Mouse (Mus musculus) thymus, adult 2 months (tissue): ENCODE results near the gene Cyp1a2. TPM values are rescaled to one million over a fixed set of nuclear protein-coding genes. Genes with fewer than 3 reads are reported as not detected.

Source experiments
- DNase-seq: peaks from one replicate; pipeline ENCODE4 v3.0.0; 2021
- H3K27ac ChIP-seq: fragments of 200-500 bp; 2 replicates; pipeline ENCODE4 v1.5.1; 2012; ENCODE audit warnings: low read length, control low read depth; ENCODE audit not compliant: control insufficient read depth, insufficient read depth
- H3K27me3 ChIP-seq: fragments of 200-500 bp; 2 replicates; pipeline ENCODE4 v1.6.1; 2012; ENCODE audit warnings: mild to moderate bottlenecking, low read length, moderate library complexity, mixed read lengths; ENCODE audit not compliant: control insufficient read depth, insufficient read depth
- H3K36me3 ChIP-seq: fragments of 200-500 bp; 2 replicates; pipeline ENCODE4 v1.6.1; 2012; ENCODE audit warnings: mild to moderate bottlenecking, low read length, moderate library complexity; ENCODE audit not compliant: control insufficient read depth, insufficient read depth
- H3K4me1 ChIP-seq: fragments of 200-500 bp; replicated peaks from 2 replicates; pipeline ENCODE4 v1.6.1; 2012; ENCODE audit warnings: low read length; ENCODE audit not compliant: control insufficient read depth, insufficient read depth
- H3K4me3 ChIP-seq: fragments of 200-500 bp; 2 replicates; pipeline ENCODE4 v1.5.1; 2012; ENCODE audit warnings: mild to moderate bottlenecking, low read length, control low read depth, moderate library complexity; ENCODE audit not compliant: control insufficient read depth, insufficient read depth
- CTCF ChIP-seq: fragments of 200-500 bp; IDR thresholded peaks from 2 replicates; pipeline ENCODE4 v1.5.1; 2012; ENCODE audit warnings: mild to moderate bottlenecking, control low read depth, low read length, moderate library complexity, borderline replicate concordance; ENCODE audit not compliant: control insufficient read depth, poor library complexity, insufficient read depth; ENCODE audit errors: extremely low read depth
- POLR2A ChIP-seq: fragments of 200-500 bp; IDR thresholded peaks from 2 replicates; pipeline ENCODE4 v1.6.1; 2012; ENCODE audit warnings: mild to moderate bottlenecking, low read length, control low read depth, moderate library complexity; ENCODE audit not compliant: control insufficient read depth, poor library complexity, insufficient read depth; ENCODE audit errors: extremely low read depth
- WGBS: fragments of 180-500 bp; shearing (Covaris S2); methylation state at CpG from one replicate; pipeline ENCODE4 v1.1.7; 2018; 5-methylcytosine and 5-hydroxymethylcytosine counted together
- polyA plus RNA-seq: library from polyadenylated mRNA; depleted of rRNA; stranded (reverse); fragments of >200 nt; gene quantifications from 2 replicates; pipeline ENCODE4 v1.2.3, GENCODE M21; 2012

The Cyp1a2 gene
- polyA plus RNA-seq, 1 experiment: 1.1 TPM

DNA sequence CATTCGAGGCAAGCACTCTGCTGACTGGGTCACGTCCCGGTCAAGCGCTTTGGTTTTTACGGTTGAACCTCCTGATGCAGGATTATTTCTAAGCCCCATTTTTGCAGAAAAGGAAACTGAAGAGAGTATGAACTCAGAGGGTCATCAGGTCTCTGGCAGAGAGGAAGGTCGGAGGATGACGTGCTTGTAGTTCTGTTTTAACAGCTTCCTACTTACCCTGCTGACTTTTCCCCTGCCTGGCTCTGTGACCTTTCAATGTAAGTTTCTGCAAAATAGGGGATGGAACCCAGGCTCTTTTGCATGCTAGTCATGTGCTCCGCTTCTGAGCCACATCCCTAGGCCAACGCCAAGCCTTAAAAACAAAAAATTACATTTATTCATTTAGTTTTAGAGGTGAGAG, 31.2 kb downstream of the Cyp1a2 start:
- peaks cover 63% of the 10 kb centered on the region for H3K4me1 ChIP-seq
- no peaks in the 10 kb centered on the region for H3K27me3 ChIP-seq
- no peak for DNase-seq
- no peaks in the 10 kb centered on the region for H3K36me3 ChIP-seq
- no peak for TF ChIP-seq POLR2A
- no peak for TF ChIP-seq CTCF
- 57% methylated on average over 9 of the region's 9 CpGs for whole genome bisulfite sequencing
- peak overlapping the region; percentile 83 for H3K27ac ChIP-seq
- H3K4me3 ChIP-seq: no peak overlapping the region

DNA sequence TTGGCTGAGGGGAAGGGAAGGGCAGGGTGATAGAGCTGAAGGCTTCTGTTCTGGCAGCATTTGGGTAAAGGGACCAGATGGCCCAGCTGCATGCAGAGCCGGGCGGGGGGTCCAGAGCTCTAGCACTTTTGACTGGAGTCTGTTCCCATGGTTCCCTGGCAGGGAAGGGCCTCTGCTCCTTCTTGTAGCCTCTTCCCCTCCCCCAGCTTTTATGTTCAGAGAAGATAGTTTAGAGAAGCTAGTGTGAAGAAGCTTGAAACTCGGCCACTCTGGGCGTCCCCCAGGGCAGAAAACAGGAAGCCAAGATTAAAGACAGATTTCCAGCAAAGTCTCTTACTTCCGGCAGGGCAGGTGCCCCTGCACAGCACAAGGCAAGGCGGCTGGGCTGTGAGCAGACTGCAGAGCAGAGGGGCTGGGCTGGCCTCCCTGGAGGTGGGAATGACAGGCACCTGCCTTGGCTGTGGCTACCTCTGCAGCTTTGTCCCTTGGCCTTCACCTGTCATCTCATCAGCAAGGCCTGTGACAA, 32.7 kb downstream of the Cyp1a2 start:
- no peaks in the 10 kb centered on the region for H3K36me3 ChIP-seq
- peaks cover 73% of the 10 kb centered on the region for H3K4me1 ChIP-seq
- TF ChIP-seq CTCF (no peak), POLR2A (no peak)
- peak overlapping the region; percentile 10 for H3K4me3 ChIP-seq
- H3K27me3 ChIP-seq: no peaks in the 10 kb centered on the region
- DNase-seq: peak; percentile 77
- peak overlapping the region; percentile 94 for H3K27ac ChIP-seq
- WGBS: 2% methylated on average over 6 of the region's 6 CpGs

DNA sequence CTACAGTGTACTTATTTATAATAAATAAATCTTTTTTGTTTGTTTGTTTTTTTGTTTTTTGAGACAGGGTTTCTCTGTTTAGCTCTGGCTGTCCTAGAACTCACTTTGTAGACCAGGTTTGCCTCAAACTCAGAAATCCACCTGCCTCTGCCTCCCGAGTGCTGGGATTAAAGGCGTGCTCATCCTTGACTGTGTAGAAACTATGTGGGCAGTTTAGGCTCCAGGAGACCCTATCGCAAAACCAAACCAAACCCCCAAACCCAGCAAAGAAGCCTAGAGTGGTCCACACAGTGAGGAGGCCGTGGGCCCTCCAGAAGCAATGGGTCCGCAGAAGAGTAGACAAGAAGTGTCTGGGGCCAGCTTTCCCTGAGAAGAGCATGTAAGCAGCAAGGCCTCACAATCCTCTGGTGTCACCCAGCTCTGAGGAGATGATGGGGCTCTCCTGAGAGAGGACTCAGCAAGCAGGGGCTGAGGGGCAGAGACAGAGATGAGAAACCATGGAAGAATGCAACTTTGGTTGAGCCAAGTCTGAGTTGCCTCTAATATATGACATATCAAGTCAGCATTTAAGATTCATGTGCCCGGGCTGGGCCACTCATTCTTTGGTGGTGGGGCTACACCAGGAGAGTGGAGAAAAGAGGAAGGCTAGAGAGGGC, 33.2 kb downstream of the Cyp1a2 start:
- 78% methylated on average over 6 of the region's 6 CpGs for WGBS
- peak; percentile 6 for DNase-seq
- TF ChIP-seq POLR2A: no peak
- TF ChIP-seq CTCF: no peak
- Histone ChIP-seq H3K4me1 (peaks cover 73% of the 10 kb centered on the region), H3K27ac (peak overlapping the region; percentile 94), H3K27me3 (no peaks in the 10 kb centered on the region), H3K4me3 (no peak overlapping the region), H3K36me3 (no peaks in the 10 kb centered on the region)

DNA sequence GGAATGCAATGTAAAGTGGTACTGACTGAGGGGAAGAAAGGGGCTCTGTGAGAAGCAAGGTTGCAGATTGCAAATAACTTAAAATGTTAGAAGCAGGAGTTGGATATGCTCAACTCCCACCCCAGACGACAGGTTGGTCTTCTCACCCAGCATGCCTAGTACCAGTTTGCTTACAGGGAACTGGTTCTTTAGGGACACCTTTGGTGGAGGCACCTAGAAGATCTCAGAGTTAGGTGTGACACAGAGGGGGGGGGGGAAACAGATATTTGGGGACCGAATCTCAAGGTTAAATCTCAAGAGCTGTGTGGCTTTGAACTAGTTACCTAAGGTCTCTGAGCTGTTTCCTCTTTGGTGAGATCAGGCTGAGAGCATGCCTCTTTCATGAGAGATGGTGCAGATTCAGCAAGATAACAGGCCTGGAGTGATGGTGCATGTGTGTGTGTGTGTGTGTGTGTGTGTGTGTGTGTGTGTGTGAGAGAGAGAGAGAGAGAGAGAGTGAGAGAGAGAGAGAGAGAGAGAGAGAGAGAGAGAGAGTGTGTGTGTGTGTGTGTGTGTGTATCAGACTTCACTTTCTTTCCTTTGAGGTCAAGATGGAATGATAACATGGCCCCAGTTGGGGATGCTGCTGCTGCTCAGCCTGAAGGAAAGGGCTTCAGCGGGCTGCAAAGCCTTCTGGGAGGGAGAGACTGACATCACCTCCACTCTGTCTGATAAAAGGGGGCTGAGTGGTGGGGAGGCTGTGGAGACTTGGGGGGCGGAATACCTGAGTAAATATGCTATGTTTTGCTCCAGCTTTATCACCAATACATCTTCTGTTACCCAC, 36.0 kb downstream of the Cyp1a2 start:
- TF ChIP-seq CTCF (no peak), POLR2A (no peak)
- H3K4me1 ChIP-seq: peaks cover 65% of the 10 kb centered on the region
- H3K27ac ChIP-seq: peak overlapping the region; percentile 84
- no peaks in the 10 kb centered on the region for H3K36me3 ChIP-seq
- WGBS: 4% methylated on average over 4 of the region's 4 CpGs
- no peaks in the 10 kb centered on the region for H3K27me3 ChIP-seq
- DNase-seq: peak; percentile 63
- no peak overlapping the region for H3K4me3 ChIP-seq

DNA sequence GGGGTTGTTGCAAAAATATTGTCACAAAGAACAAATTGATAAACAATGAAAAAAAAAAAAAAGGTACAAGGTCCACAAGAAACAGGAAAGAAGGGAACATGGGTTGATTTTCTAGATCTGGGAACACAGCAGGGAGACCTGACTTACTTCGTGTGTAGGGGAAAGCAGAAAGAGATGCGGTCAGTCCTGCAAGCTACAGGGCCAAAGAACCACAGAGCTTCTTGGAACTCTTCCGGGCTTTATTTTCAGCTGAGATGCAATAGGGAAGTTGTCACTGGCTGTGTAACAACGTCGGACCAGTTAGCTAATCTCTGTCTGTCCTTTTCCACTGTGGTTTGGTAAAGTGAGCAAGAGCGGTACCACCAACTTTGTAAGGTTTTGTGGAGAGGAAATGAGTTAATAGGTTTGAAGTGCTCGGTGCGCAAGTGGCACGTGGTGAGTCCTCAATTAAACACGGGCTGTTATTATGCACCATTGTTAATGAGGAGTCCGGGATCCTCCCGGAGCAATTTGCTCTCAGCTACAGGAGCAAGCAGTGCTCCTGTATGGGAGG, 36.9 kb downstream of the Cyp1a2 start:
- peaks cover 65% of the 10 kb centered on the region for H3K4me1 ChIP-seq
- no peak overlapping the region for H3K4me3 ChIP-seq
- H3K27me3 ChIP-seq: no peaks in the 10 kb centered on the region
- no peak for TF ChIP-seq POLR2A
- no peak for TF ChIP-seq CTCF
- WGBS: 7% methylated on average over 12 of the region's 12 CpGs
- DNase-seq: peak; percentile 28
- peak overlapping the region; percentile 84 for H3K27ac ChIP-seq
- H3K36me3 ChIP-seq: no peaks in the 10 kb centered on the region; the same call in 1 of the 2 replicates
